Mouse (Mus musculus) Patski (cell line): Measurements from ENCODE around the gene Gpr180. TPM values are rescaled to one million over a fixed set of nuclear protein-coding genes. Genes with fewer than 3 reads are reported as not detected.
A peak's percentile ranks its signal among the peaks of the same experiment; 100 is the strongest.

Experiments
- ATAC-seq: fragments of 100-300 bp; one replicate; pipeline ENCODE4 v1.8.0; 2021
- CTCF ChIA-PET: fragments of 350-600 bp; sonication (Branson Sonifier 250); formaldehyde crosslinking; loops from one replicate; lab custom pipeline; 2022; ENCODE audit warnings: inconsistent platforms; lab: Charles Lee
- POLR2A ChIA-PET: fragments of 350-600 bp; sonication (Branson Sonifier 250); formaldehyde crosslinking; loops from one replicate; lab custom pipeline; 2022; ENCODE audit warnings: antibody characterized with exemption, inconsistent platforms; lab: Charles Lee
- DNase-seq: peaks from one replicate; pipeline ENCODE4 v3.0.0-alpha.2; 2011; ENCODE audit warnings: low read depth, low spot score
- H3K27me3 ChIP-seq: fragments of 371-371 bp; one replicate; pipeline ENCODE4 v1.5.1; 2021
- CTCF ChIP-seq: fragments of 100-300 bp; IDR thresholded peaks from one replicate; pipeline ENCODE4 v1.5.1; 2021
- in situ Hi-C: fragments of 300-500 bp; cut with MboI; formaldehyde crosslinking; loops from 3 replicates; pipeline ENCODE4 v1.11.1; 2018; ENCODE audit warnings: low pct_unique_long_range_greater_than_20kb, mixed read lengths
- polyA plus RNA-seq: library from polyadenylated mRNA; unstranded; gene quantifications from one replicate; pipeline ENCODE4 v1.2.3, GENCODE M21; 2021

Gpr180 gene
- polyA plus RNA-seq, 1 experiment from 2014 or later = 28.3 TPM

GRCm38 (mm10) chr14:118124771-118125170 lies 12.2 kb upstream of the Gpr180 start:
- ChIA-PET CTCF (no interaction called here), POLR2A (no interaction called here)
- H3K27me3 ChIP-seq = no peaks in the 10 kb centered on the region
- ATAC-seq (no peak), DNase-seq (no peak)
- no peak for TF ChIP-seq CTCF
- in situ Hi-C loops = no loop called here

- ChIA-PET CTCF (no interaction called here), POLR2A (no interaction called here)
- no peaks in the 10 kb centered on the region for H3K27me3 ChIP-seq
- TF ChIP-seq CTCF = no peak
- DNase-seq (no peak), ATAC-seq (no peak)
- in situ Hi-C loops = no loop called here
Measured at GRCm38 (mm10) chr14:118126301-118126700, 10.7 kb upstream of the Gpr180 start.

DNA sequence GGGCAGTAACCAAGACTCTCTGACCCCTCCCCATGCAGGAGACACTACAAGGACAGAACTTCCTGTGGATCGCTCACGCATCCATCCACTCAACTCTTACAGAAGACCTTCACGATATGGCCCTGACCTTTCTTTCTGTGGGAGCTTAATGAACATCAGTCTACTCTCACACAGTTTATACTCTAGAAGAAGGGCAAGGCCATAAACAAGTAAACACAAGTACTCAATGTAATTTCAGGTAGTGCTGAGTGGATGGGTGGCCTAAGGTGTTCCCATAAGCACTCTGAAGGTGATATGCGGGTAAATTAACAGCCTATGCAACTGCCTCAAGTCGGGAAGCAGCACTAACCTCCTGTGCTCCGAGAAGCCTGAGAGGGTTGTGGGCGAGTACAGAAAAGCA lies 5.5 kb upstream of the Gpr180 start:
- in situ Hi-C loops = loop anchor here (10.0 kb wide), 1 partner anchor 127 kb away; no protein-coding TSS in a partner anchor
- DNase-seq (no peak), ATAC-seq (no peak)
- ChIA-PET POLR2A (no interaction called here), CTCF (interaction anchor here (0.6 to 1.8 kb wide), 2 partner anchors 16 to 38 kb away, joined by 3 to 4 read pairs; no protein-coding TSS in a partner anchor)
- no peak for TF ChIP-seq CTCF
- H3K27me3 ChIP-seq = no peaks in the 10 kb centered on the region

GRCm38 (mm10) chr14:118131931-118132641 lies 4.9 kb upstream of the Gpr180 start:
- POLR2A ChIA-PET = no interaction called here
- DNase-seq = no peak
- CTCF ChIA-PET = interaction anchor here (0.6 to 1.8 kb wide), 2 partner anchors 17 to 39 kb away, joined by 3 to 4 read pairs; no protein-coding TSS in a partner anchor
- H3K27me3 ChIP-seq = no peaks in the 10 kb centered on the region
- no peak for TF ChIP-seq CTCF
- in situ Hi-C loops = loop anchor here (10.0 kb wide), 1 partner anchor 127 kb away; no protein-coding TSS in a partner anchor
- no peak for ATAC-seq

- ATAC-seq (peak; percentile 46), DNase-seq (peak; percentile 91)
- in situ Hi-C loops = loop anchor here (10.0 kb wide), 1 partner anchor 128 kb away; no protein-coding TSS in a partner anchor
- POLR2A ChIA-PET = no interaction called here
- CTCF ChIA-PET = interaction anchor here (1.8 kb wide), 1 partner anchor 17 kb away, joined by 4 read pairs; no protein-coding TSS in a partner anchor
- no peaks in the 10 kb centered on the region for H3K27me3 ChIP-seq
- no peak for TF ChIP-seq CTCF
Measured at GRCm38 (mm10) chr14:118132642-118132977, 4.3 kb upstream of the Gpr180 start, which contains the start of gene Tgds. Gene Tgds (minus strand): TSS chr14:118132755.

GRCm38 (mm10) chr14:118137487-118137886 lies 529 bp downstream of the Gpr180 start:
- ATAC-seq (peak; percentile 36), DNase-seq (no peak)
- in situ Hi-C loops = loop anchor here (10.0 kb wide), 1 partner anchor 133 kb away; no protein-coding TSS in a partner anchor
- H3K27me3 ChIP-seq = no peaks in the 10 kb centered on the region
- no peak for TF ChIP-seq CTCF
- ChIA-PET POLR2A (no interaction called here), CTCF (interaction anchor here (1.1 to 2.3 kb wide), 3 partner anchors 10 to 20 kb away, joined by 4 to 6 read pairs (median 5); no protein-coding TSS in a partner anchor)

- in situ Hi-C loops = loop anchor here (10.0 kb wide), 1 partner anchor 453 kb away; no protein-coding TSS in a partner anchor
- ATAC-seq (no peak), DNase-seq (no peak)
- no peak for TF ChIP-seq CTCF
- ChIA-PET POLR2A (no interaction called here), CTCF (no interaction called here)
- no peaks in the 10 kb centered on the region for H3K27me3 ChIP-seq
Measured at GRCm38 (mm10) chr14:118142283-118142682, 5.3 kb downstream of the Gpr180 start.

DNA sequence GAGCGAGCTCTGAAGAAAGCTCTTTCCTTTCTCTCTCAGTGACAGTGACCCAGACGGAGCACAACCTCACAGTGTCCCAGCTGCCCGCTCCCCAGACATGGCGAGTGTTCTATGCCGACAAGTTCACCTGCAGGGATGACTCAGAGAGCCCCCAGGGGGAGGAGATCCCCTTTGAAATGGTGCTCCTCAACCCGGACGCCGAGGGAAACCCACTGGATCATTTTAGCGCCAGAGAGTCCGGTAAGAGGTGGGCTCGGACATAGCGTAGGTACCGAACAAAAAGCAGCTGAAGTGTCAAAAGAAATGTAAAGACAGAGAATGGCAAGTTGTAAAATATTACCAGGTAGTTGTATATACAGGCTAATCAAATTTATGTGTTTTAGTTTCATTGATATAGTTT lies 11.1 kb downstream of the Gpr180 start:
- in situ Hi-C loops = loop anchor here (10.0 kb wide), 1 partner anchor 447 kb away; no protein-coding TSS in a partner anchor
- DNase-seq = no peak
- no peaks in the 10 kb centered on the region for H3K27me3 ChIP-seq
- no peak for TF ChIP-seq CTCF
- no peak for ATAC-seq
- ChIA-PET CTCF (interaction anchor here (1.1 to 1.4 kb wide), 2 partner anchors 10 kb away, joined by 5 to 6 read pairs; no protein-coding TSS in a partner anchor), POLR2A (no interaction called here)

- in situ Hi-C loops = loop anchor here (10.0 kb wide), 1 partner anchor 446 kb away; no protein-coding TSS in a partner anchor
- ChIA-PET POLR2A (no interaction called here), CTCF (interaction anchor here (1.1 to 1.4 kb wide), 2 partner anchors 9 to 11 kb away, joined by 5 to 6 read pairs; no protein-coding TSS in a partner anchor)
- no peaks in the 10 kb centered on the region for H3K27me3 ChIP-seq
- ATAC-seq (no peak), DNase-seq (no peak)
- no peak for TF ChIP-seq CTCF
Measured at GRCm38 (mm10) chr14:118148554-118148953, 11.6 kb downstream of the Gpr180 start.

DNA sequence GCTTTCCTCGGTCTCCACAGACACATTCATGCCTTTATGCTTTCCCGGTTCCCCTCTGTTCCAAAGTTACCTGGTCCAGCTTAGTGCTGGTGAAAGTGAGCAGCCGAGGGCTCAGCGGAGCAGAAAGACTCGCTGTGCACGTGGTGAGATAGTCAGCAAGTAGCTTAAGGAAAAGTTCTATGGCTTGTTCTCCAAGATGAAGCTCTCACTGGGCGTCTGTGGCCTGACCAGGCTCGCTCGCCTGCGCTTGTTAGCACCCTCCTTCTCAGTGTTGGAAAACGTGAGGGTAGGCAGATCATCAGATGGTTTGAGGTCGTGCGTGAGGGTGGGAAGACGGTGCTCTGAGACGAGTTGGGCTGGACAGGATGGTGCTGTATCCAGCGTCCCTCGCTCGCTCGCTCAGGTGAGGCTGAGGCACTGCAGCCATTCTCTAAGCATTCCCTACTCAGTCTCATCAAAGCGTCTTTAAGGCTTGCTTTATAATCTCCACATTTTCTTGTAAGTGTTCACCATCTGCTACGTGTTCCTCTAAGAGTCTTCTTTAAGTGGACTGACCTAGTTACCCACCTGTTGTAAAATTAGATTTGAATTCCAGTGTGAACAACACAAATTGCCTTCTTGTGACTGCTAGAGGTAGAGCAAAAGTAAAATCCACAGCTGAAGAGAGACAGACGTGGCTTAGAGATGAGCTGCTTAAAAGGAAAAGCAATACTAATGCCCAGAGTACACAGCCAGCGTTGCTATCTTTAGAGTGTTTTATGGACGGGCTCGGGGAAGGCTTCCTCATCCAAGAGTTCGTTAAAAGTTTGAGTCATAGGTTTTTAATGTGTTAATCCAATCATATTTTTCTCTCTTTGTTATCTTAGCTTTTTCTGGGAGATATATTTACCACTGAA lies 13.9 kb downstream of the Gpr180 start:
- no peak for TF ChIP-seq CTCF
- no peak for ATAC-seq
- no peaks in the 10 kb centered on the region for H3K27me3 ChIP-seq
- in situ Hi-C loops = no loop called here
- no peak for DNase-seq
- POLR2A ChIA-PET = no interaction called here
- CTCF ChIA-PET = interaction anchor here (0.6 to 1.6 kb wide), 2 partner anchors 13 to 209 kb away, joined by 3 to 4 read pairs; no protein-coding TSS in a partner anchor
